Mouse (Mus musculus): ENCODE data around the gene Crb3.

Gene Crb3

GRCm38 (mm10) chr17:57106035-57106368 is 47.1 kb downstream of the Crb3 start:
- no peak for DNase-seq (ENCODE audit: low read depth)

DNA sequence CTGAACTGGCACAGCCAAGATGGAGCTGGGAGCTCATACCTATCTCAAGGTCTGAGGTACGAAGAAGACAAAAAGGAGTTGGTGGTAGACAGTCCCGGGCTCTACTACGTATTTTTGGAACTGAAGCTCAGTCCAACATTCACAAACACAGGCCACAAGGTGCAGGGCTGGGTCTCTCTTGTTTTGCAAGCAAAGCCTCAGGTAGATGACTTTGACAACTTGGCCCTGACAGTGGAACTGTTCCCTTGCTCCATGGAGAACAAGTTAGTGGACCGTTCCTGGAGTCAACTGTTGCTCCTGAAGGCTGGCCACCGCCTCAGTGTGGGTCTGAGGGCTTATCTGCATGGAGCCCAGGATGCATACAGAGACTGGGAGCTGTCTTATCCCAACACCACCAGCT is 48.2 kb downstream of the Crb3 start:
- DNase-seq (ENCODE audit: low read depth) = no peak

DNA sequence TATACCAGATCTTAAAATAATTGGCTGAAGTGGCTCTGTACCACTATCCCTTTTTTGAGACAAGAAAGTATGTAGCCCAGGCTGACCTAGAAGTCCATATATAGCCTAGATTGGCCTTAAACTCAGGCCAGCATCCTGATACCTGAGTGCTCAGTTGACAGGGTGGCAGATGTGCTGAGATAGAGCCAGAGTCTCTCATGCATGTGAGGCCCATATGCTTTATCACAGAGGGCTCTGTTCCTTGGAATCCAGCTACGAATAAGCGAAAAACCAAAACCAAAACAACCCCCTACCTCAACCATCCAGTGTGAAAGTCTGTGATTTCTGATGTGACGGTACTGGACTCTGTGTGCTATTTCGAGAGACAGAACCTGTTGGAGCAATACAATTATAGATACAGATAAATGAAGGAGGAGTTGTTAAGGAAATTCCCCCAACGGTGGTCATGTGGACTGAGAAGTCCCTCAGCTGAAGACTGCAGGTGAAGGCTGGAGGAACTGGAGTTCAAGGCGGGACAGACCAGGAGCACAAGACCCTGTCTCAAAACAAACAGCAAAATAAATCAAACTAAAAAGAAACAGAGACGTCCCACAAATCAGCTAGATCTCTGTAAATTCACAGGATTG is 49.2 kb downstream of the Crb3 start:
- DNase-seq (ENCODE audit: low read depth) = no peak

- peak; percentile 82 for DNase-seq (ENCODE audit: low read depth)
Observed at GRCm38 (mm10) chr17:57108666-57109171, 49.8 kb downstream of the Crb3 start.

DNA sequence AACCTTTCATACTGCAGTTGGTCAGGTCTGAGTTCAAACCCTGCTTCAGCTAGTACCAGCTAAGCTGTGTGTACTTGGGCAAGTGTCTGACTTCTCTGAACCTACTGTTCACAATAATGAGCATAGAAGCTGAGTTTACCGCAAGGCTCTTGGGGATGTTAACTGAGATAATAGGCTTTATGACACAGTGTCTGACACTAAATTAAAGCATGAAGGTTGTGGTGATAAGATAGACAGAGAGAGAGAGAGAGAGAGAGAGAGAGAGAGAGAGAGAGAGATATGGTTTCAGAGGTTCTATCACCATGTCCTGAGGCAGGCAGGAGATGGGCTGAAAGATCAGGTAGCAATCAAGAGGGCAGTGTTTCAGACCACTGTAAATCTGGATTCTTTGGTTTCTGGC is 51.1 kb downstream of the Crb3 start:
- DNase-seq (ENCODE audit: low read depth) = no peak

- peak; percentile 27 for DNase-seq (ENCODE audit: low read depth)
Observed at GRCm38 (mm10) chr17:57112768-57113474, 54.0 kb downstream of the Crb3 start.
